Mouse (Mus musculus) bone marrow, adult 2 months (tissue): Measurements from ENCODE around the gene Lpcat3. TPM values are rescaled to one million over a fixed set of nuclear protein-coding genes. Genes with fewer than 3 reads are reported as not detected.
"Not testable (repeated sequence)": the region's sequence is repeated elsewhere in the genome, so short reads cannot be mapped to it uniquely, and the experiment has no call there.

Source experiments
- H3K27ac ChIP-seq: fragments of 200-500 bp; 2 replicates; pipeline ENCODE4 v1.5.1; 2012; ENCODE audit warnings: low read depth, mild to moderate bottlenecking, control low read depth, inconsistent platforms, low read length; ENCODE audit not compliant: control insufficient read depth, poor library complexity, insufficient read depth
- H3K4me1 ChIP-seq: fragments of 200-500 bp; 2 replicates; pipeline ENCODE4 v1.6.1; 2011; ENCODE audit warnings: low read length; ENCODE audit not compliant: control insufficient read depth, insufficient read depth
- H3K4me3 ChIP-seq: fragments of 200-500 bp; replicated peaks from 2 replicates; pipeline ENCODE3; 2011; ENCODE audit warnings: mild to moderate bottlenecking, low read depth, low read length, control low read depth; ENCODE audit not compliant: control insufficient read depth
- CTCF ChIP-seq: fragments of 200-500 bp; IDR thresholded peaks from 2 replicates; pipeline ENCODE4 v1.5.1; 2011; ENCODE audit warnings: low read length, control low read depth; ENCODE audit not compliant: control insufficient read depth, insufficient read depth
- POLR2A ChIP-seq: fragments of 200-500 bp; IDR thresholded peaks from 2 replicates; pipeline ENCODE4 v1.6.1; 2011; ENCODE audit warnings: low read depth, mild to moderate bottlenecking, control low read depth, low read length, borderline replicate concordance; ENCODE audit not compliant: control insufficient read depth
- WGBS: fragments of 180-500 bp; shearing (Covaris S2); methylation state at CpG from one replicate; pipeline ENCODE4 v1.1.7; 2018; 5-methylcytosine and 5-hydroxymethylcytosine counted together
- polyA plus RNA-seq: library from polyadenylated mRNA; stranded (reverse); fragments of >200 nt; gene quantifications from 2 replicates; pipeline ENCODE4 v1.2.4, GENCODE M21; 2011; ENCODE audit warnings: low replicate concordance; ENCODE audit not compliant: missing spikeins, insufficient read depth, insufficient read length

The Lpcat3 gene
- polyA plus RNA-seq, 1 experiment = 77.5 TPM

GRCm38 (mm10) chr6:124670281-124670900 lies 7.6 kb downstream of the Lpcat3 start:
- Histone ChIP-seq H3K27ac (0 out of 2 replicates have a peak overlapping the region, but pooled peaks have one; percentile 13), H3K4me3 (no peak overlapping the region), H3K4me1 (peaks cover 1% of the 10 kb centered on the region; the same call in 1 of the 2 replicates)
- TF ChIP-seq POLR2A = no peak
- no peak for TF ChIP-seq CTCF
- 89% methylated on average over 7 of the region's 7 CpGs for WGBS

DNA sequence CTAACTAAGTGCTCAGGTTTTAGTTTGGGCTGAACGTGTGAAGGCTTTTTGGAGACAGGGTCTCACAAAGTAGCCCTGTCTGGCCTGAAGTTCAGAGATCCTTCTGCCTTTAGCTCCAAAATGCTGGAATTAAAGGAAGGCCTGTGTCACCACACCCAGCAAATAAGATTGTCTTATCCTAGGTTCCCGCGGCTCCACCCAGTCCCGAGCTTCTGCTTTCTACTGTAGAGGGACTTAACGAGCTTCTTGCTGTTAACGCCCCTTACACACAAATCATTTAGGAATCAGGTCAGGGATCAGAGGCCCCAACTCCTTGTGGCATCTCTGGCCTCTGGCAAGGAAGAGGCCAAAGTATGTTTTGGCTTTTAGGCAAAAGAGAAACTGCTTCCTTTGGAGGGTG lies 9.3 kb downstream of the Lpcat3 start:
- H3K4me1 ChIP-seq = peaks cover 1% of the 10 kb centered on the region; the same call in 1 of the 2 replicates
- no peak overlapping the region for H3K4me3 ChIP-seq
- WGBS = 52% methylated on average over 6 of the region's 6 CpGs

GRCm38 (mm10) chr6:124673619-124674018 lies 10.8 kb downstream of the Lpcat3 start:
- TF ChIP-seq POLR2A (no peak), CTCF (no peak)
- no peak overlapping the region for H3K27ac ChIP-seq
- peaks cover 1% of the 10 kb centered on the region; the same call in 1 of the 2 replicates for H3K4me1 ChIP-seq
- H3K4me3 ChIP-seq = no peak overlapping the region
- WGBS = 93% methylated on average over 9 of the region's 9 CpGs

More for the DNA sequence above, 9.3 kb downstream of the Lpcat3 start:
- no peak overlapping the region for H3K27ac ChIP-seq
- TF ChIP-seq POLR2A (no peak), CTCF (no peak)

DNA sequence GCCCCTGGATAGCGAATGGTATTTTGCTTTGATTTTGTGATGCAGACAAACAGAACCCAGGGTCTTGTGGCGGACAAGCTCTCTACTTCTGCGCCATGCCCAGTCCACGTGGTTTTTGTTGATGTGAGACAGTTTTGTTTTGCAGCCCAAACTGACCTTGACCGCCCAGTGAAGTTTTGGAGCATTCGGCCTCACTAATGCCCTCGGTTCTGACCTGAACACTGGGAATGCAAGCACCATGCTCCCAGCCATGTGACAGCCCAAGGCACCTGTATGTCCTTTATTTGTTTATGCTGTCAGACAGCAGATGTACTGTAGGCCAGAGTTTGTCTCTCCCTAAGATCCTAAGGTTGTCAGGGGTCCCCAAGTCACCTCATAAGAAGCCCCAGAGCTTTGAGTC lies 11.8 kb downstream of the Lpcat3 start:
- TF ChIP-seq POLR2A (no peak), CTCF (no peak)
- Histone ChIP-seq H3K27ac (no peak overlapping the region), H3K4me1 (no peaks in the 10 kb centered on the region; the same call in 1 of the 2 replicates), H3K4me3 (no peak overlapping the region)
- WGBS = 93% methylated on average over 7 of the region's 7 CpGs

GRCm38 (mm10) chr6:124676171-124676570 lies 13.3 kb downstream of the Lpcat3 start:
- TF ChIP-seq CTCF (no peak), POLR2A (no peak)
- 82% methylated on average over 6 of the region's 6 CpGs for WGBS
- no peak overlapping the region for H3K27ac ChIP-seq
- no peak overlapping the region for H3K4me3 ChIP-seq
- no peaks in the 10 kb centered on the region for H3K4me1 ChIP-seq

GRCm38 (mm10) chr6:124678769-124679168 lies 15.9 kb downstream of the Lpcat3 start:
- H3K4me1 ChIP-seq = no peaks in the 10 kb centered on the region; the same call in 1 of the 2 replicates
- 92% methylated on average over 7 of the region's 7 CpGs for WGBS

DNA sequence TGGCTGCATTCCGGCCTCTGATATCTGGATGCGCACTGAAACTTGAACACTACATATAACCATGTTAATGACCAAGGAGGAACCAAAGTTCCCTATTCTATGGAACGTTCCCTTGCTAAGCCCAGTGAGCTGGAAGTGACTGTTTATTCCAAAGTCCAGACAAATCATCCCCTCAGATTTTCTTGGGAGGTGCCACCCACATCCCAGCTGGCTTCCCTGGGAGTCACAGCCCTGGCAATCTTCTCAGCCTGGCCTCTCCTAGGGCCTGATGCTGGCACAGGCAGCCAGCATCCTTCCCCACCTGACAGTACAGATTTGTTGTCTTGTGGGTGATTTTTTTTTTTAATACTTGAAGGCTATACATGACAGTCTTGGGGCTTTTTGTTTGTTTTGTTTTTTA lies 16.7 kb downstream of the Lpcat3 start:
- TF ChIP-seq CTCF (no peak), POLR2A (no peak)
- no peak overlapping the region for H3K4me3 ChIP-seq
- H3K27ac ChIP-seq = no peak overlapping the region
- 92% methylated on average over 3 of the region's 3 CpGs for WGBS
- H3K4me1 ChIP-seq = no peaks in the 10 kb centered on the region; the same call in 1 of the 2 replicates

More at GRCm38 (mm10) chr6:124678769-124679168, 15.9 kb downstream of the Lpcat3 start:
- TF ChIP-seq POLR2A (no peak), CTCF (no peak)
- Histone ChIP-seq H3K27ac (no peak overlapping the region), H3K4me3 (no peak overlapping the region)

- not testable (repeated sequence) for H3K4me3 ChIP-seq, H3K4me1 ChIP-seq, H3K27ac ChIP-seq
- WGBS = 49% methylated on average over 6 of the region's 6 CpGs
These were observed 19.5 kb downstream of the Lpcat3 start for GRCm38 (mm10) chr6:124682291-124682690.

DNA sequence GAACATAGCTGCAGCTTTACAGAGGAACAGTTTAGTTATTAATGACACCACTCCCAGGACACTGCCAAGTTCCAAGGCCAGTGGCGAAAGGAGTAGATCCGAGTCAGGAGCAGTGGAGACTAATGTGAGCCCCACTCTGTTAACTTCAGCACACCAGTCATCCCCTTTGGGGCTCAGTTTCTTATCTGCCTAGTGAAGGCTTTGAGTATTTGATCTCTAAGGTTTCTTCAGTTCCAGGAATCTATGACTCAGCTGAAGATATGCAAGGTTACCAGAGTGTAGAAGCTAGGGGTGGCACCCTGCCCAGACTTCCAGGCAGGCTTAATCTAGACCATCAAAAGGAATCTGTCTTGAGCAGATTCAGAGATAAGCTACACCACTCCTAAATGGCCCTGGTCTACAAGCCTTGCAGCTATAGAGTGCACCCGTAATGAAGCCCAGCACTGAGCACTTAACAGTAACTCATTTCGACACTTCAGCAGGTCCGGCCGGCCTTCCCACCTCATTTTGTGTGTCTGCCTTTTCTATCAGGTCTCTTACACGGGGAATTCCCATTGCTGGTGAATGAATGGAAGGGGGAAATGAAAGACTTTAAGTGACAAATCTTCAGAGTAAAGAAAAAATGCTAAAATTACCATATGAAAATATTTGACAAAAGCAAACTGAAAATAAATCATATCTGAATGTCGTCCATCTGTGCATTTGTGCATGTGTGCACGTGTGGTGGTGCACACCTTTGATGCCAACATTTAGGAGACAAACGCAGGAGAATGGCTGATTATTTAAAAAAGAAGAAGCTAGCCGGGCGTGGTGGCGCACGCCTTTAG lies 21.0 kb downstream of the Lpcat3 start:
- TF ChIP-seq POLR2A = no peak
- no peak for TF ChIP-seq CTCF
- 45% methylated on average over 14 of the region's 14 CpGs for WGBS
- no peak overlapping the region for H3K4me3 ChIP-seq
- H3K4me1 ChIP-seq = peaks cover 1% of the 10 kb centered on the region; the same call in 1 of the 2 replicates
- no peak overlapping the region for H3K27ac ChIP-seq
